Mouse (Mus musculus) gastrocnemius, postnatal 10 days (tissue): ENCODE results near the gene Acss3. TPM values are rescaled to one million over a fixed set of nuclear protein-coding genes. Genes with fewer than 3 reads are reported as not detected.

ENCODE experiments used
- total RNA-seq, 2 experiments: library from RNA; stranded (reverse); gene quantifications; 2 replicates each; pipeline ENCODE4 v1.2.3; 2021

Gene Acss3
- total RNA-seq, 2 experiments from 2014 or later, result 3.3 to 3.8 TPM

Other genes with a start within 250 kb of the Acss3 start
- gene Lin7a, start 148.0 kb upstream of the Acss3 start, total RNA-seq, result 1 to 10 TPM; 2.7 to 3.5 TPM